Mouse (Mus musculus): Measurements from ENCODE around the gene Usp31.

GRCm38 (mm10) chr7:121594623-121595022, 112.4 kb downstream of the Usp31 start:
- TF ChIP-seq POLR2A (IDR thresholded peaks at IDR 0.05; ENCODE audit: low read depth, low read length) (no peak), CTCF (IDR thresholded peaks at IDR 0.05; ENCODE audit: extremely low read depth, insufficient read length, insufficient replicate concordance, low read depth, low read length) (no peak)
